Mouse (Mus musculus) ES-Bruce4 (cell line): ENCODE data around the gene Gtpbp1. TPM values are rescaled to one million over a fixed set of nuclear protein-coding genes. Genes with fewer than 3 reads are reported as not detected.

Source experiments
- H3K27ac ChIP-seq: 2 replicates; pipeline ENCODE4 v1.5.1; 2012; ENCODE audit warnings: low read length, inconsistent platforms; ENCODE audit not compliant: insufficient read depth
- H3K27me3 ChIP-seq: 2 replicates; pipeline ENCODE4 v1.6.1; 2012; ENCODE audit warnings: mild to moderate bottlenecking, low read length, inconsistent platforms; ENCODE audit not compliant: control insufficient read depth, poor library complexity, insufficient read depth, severe bottlenecking
- H3K36me3 ChIP-seq: 2 replicates; pipeline ENCODE4 v1.6.1; 2012; ENCODE audit warnings: inconsistent platforms, mild to moderate bottlenecking, low read length, moderate library complexity; ENCODE audit not compliant: control insufficient read depth, poor library complexity, insufficient read depth, severe bottlenecking
- H3K4me1 ChIP-seq: one replicate; pipeline ENCODE4 v1.8.1; 2011; ENCODE audit warnings: low read length; ENCODE audit not compliant: control insufficient read depth, insufficient read depth
- H3K4me3 ChIP-seq: 2 replicates; pipeline ENCODE4 v1.5.1; 2011; ENCODE audit warnings: low read depth, mild to moderate bottlenecking, low read length
- H3K9ac ChIP-seq: 2 replicates; pipeline ENCODE4 v1.6.1; 2012; ENCODE audit warnings: low read depth, mild to moderate bottlenecking, inconsistent platforms; ENCODE audit not compliant: poor library complexity, severe bottlenecking
- H3K9me3 ChIP-seq: replicated peaks from 2 replicates; pipeline ENCODE4 v1.6.1; 2012; ENCODE audit warnings: mild to moderate bottlenecking, low read length, inconsistent platforms; ENCODE audit not compliant: control insufficient read depth, poor library complexity, insufficient read depth, severe bottlenecking
- CTCF ChIP-seq: IDR thresholded peaks from one replicate; pipeline ENCODE4 v1.8.1; 2011; ENCODE audit warnings: low read depth, low read length
- EP300 ChIP-seq: IDR thresholded peaks from 2 replicates; pipeline ENCODE4 v1.6.1; 2011; ENCODE audit warnings: low read depth, low read length; ENCODE audit not compliant: insufficient read depth
- POLR2A ChIP-seq: IDR thresholded peaks from one replicate; pipeline ENCODE4 v1.8.1; 2011; ENCODE audit warnings: low read length; ENCODE audit not compliant: insufficient read depth
- polyA plus RNA-seq: library from polyadenylated mRNA; stranded (reverse); fragments of >200 nt; gene quantifications from 2 replicates; pipeline ENCODE4 v1.2.4, GENCODE M21; 2011; ENCODE audit warnings: low read depth; ENCODE audit not compliant: missing spikeins, insufficient read depth, insufficient read length

The Gtpbp1 gene
- polyA plus RNA-seq, 1 experiment: 32.4 TPM

DNA sequence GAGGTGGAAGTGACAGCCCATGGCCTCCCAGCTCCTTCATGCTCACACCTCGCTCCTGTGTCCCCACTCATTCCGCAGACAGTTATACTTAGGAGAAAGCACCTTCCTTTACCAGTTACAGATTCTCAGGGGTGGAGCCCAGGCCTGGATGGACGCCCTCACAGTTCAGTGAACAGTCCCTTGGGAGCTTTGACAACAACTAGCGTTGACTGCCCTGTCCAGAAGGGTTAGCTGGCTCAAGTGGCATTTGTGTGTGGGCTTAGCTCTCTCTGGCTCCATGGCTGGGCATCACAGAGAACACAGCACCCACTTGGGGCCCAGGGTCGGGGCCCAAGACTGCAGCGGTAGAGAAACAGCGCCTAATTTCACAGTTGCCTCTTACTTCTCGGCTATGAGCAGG is 43.7 kb downstream of the Gtpbp1 start:
- H3K4me3 ChIP-seq: no peak overlapping the region
- no peaks in the 10 kb centered on the region for H3K36me3 ChIP-seq
- no peaks in the 10 kb centered on the region for H3K9me3 ChIP-seq
- H3K27me3 ChIP-seq: no peaks in the 10 kb centered on the region
- H3K27ac ChIP-seq: no peak overlapping the region
- no peak for TF ChIP-seq CTCF
- no peak for TF ChIP-seq EP300
- no peak for TF ChIP-seq POLR2A
- no peaks in the 10 kb centered on the region for H3K4me1 ChIP-seq
- H3K9ac ChIP-seq: no peak overlapping the region

DNA sequence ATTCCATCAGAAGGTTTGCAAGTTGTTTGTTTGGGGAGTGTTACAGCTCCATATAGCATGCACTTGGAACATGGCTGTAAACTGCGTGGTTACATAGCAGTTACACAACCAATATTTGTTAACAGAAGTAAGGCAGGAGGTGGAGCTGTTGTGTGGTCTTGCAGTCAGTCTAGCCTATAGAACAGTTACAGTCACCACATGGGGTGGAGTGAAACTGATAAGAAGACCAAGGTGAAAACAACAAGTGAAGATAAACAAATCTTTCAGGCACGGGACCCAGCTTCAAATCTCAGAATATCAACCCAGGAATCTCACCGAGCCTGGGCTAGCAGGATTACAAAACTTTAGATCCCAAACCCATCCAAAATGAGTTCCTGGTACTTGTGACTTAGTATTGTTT is 50.1 kb downstream of the Gtpbp1 start:
- Histone ChIP-seq H3K4me3 (no peak overlapping the region), H3K9ac (no peak overlapping the region), H3K4me1 (no peaks in the 10 kb centered on the region), H3K27me3 (no peaks in the 10 kb centered on the region), H3K9me3 (no peaks in the 10 kb centered on the region), H3K36me3 (no peaks in the 10 kb centered on the region), H3K27ac (no peak overlapping the region)
- no peak for TF ChIP-seq EP300
- TF ChIP-seq CTCF: no peak
- no peak for TF ChIP-seq POLR2A

DNA sequence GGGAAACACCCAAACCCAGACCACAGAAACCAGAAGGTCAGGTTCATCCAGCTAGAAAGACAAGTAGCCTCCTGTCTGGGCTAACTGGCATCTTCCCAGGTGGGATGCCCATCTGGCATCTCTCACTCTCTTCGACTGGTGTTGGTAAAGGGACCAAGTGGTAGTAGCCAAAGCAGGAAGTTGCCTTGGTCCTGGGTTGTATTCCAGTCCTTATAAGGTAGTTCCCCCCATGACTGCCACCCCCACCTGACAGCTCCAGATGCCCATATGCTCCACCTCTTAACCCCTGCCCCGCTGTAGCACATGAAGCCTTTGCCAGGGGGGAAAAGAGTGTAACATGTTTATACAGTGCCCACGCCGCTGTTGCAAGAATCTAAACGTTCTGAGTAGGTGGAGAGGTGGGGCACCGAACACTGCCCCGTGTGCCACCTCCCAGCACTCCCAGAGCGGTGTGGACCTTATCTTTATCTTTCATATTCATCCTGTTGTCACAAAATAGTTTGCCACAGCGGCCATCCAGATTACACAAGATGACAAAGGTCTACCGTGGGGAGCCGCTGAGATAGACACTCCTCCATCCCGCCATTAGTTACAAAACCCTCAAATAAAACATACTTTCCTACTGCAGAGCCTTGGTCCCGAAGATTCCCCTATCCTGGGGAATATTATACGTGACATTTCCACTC is 50.7 kb downstream of the Gtpbp1 start:
- Histone ChIP-seq H3K27me3 (no peaks in the 10 kb centered on the region), H3K9ac (peak overlapping the region; percentile 77), H3K4me1 (no peaks in the 10 kb centered on the region), H3K4me3 (peak overlapping the region; percentile 80), H3K27ac (no peak overlapping the region), H3K36me3 (no peaks in the 10 kb centered on the region), H3K9me3 (no peaks in the 10 kb centered on the region)
- TF ChIP-seq EP300: no peak
- no peak for TF ChIP-seq CTCF
- no peak for TF ChIP-seq POLR2A

DNA sequence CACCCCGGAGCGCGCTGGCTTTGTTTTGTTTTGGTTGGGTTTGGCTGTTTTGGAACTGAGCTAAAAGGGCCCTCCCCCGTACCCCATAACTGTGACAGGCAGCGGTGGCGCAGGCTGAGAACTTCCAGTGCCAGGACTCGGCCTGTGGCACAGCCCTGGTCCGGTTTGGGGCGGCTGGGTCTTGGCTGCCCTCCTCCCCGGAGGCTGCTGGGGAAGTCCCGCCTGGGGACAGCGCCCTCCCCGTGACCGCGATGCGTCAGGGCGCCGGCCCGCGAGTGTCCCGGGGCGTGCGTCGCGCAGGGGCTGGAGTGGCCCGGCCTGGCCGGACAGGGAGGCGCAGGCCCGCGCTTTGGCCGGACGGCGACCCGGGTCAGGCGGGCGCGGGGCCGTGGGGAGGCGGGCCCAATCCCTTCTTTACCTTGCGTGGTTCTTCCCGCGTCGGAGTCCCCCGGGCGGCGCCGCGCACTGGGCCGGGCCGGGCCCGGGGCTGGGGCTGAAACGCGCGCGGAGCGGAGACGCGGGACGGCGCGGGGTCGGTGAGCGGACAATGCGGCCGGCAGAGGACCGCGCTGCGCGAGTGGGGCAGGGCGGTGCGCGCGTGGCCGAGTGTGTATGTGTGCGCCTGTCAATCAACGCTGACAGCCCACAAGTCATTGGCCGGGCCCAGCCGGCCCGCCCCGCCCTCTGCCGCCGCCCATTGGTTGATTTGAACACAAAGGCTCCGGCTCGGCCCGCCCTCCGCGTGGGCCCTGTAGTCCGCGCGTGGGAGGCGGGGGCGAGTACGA is 51.5 kb downstream of the Gtpbp1 start, which contains the start of gene Sun2:
Gene Sun2, minus strand, starts transcription at position 616 of the 785 bp plus-strand sequence.
- Histone ChIP-seq H3K27ac (no peak within 1 kb of the TSS), H3K4me3 (peak within 1 kb of the TSS; percentile 80), H3K9me3 (no peaks in the 10 kb centered on the region), H3K9ac (peak within 1 kb of the TSS; percentile 77), H3K36me3 (no peaks in the 10 kb centered on the region), H3K4me1 (no peaks in the 10 kb centered on the region), H3K27me3 (no peaks in the 10 kb centered on the region)
- no peak for TF ChIP-seq CTCF
- no peak for TF ChIP-seq POLR2A
- no peak for TF ChIP-seq EP300

DNA sequence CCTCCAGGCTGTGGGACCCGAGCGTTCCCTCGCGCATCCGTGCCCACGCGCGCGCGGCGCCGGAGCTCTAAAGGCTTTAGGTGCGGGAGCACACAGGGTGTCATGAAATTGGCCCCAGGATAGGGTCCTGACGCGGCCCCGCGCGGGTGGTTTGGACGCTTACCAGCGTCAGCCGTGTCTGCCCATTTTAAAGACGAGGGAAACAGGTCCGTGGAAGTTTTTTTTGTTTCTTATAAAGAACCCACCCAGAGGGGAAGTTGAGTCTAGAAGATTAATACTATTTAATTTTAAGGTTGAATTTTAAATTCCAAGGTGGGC is 52.0 kb downstream of the Gtpbp1 start:
- peak overlapping the region; percentile 77 for H3K9ac ChIP-seq
- TF ChIP-seq CTCF (no peak), EP300 (no peak), POLR2A (no peak)
- H3K4me1 ChIP-seq: no peaks in the 10 kb centered on the region
- peak overlapping the region; percentile 80 for H3K4me3 ChIP-seq
- no peaks in the 10 kb centered on the region for H3K36me3 ChIP-seq
- no peaks in the 10 kb centered on the region for H3K9me3 ChIP-seq
- H3K27ac ChIP-seq: no peak overlapping the region
- no peaks in the 10 kb centered on the region for H3K27me3 ChIP-seq

DNA sequence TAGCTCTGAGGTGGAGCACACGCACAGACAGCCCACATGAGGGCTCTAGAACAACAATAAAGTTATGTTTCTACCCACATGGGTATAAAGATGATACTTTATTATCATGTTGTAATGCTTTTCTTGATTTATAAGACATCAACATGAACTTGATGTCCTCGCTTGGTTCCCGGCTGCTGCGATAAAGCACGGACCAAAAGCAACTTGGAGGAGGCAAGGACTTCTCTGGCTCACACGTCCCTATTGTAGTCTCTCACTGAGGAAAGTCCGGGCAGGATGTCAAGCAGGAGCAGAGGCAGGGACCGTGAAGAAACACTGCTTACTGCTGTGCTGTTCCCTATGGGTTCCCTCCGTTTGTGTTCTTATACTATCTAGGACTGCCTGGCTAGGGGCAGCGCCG is 53.4 kb downstream of the Gtpbp1 start:
- TF ChIP-seq CTCF (no peak), POLR2A (no peak), EP300 (no peak)
- Histone ChIP-seq H3K27ac (no peak overlapping the region), H3K9ac (no peak overlapping the region), H3K4me1 (no peaks in the 10 kb centered on the region), H3K36me3 (no peaks in the 10 kb centered on the region), H3K27me3 (no peaks in the 10 kb centered on the region), H3K4me3 (no peak overlapping the region), H3K9me3 (no peaks in the 10 kb centered on the region)
